Mouse (Mus musculus) cortical plate, adult 2 months (tissue): ENCODE results near the gene Rnf41.

Experiments used
- CTCF ChIP-seq: fragments of 200-500 bp; IDR thresholded peaks from 2 replicates; pipeline ENCODE4 v1.5.1; 2011; ENCODE audit warnings: mild to moderate bottlenecking, control low read depth, low read length; ENCODE audit not compliant: insufficient read depth; ENCODE audit errors: extremely low read depth
- POLR2A ChIP-seq: fragments of 200-500 bp; IDR thresholded peaks from 2 replicates; pipeline ENCODE4 v1.6.1; 2011; ENCODE audit warnings: mild to moderate bottlenecking, low read length, control low read depth; ENCODE audit not compliant: insufficient read depth; ENCODE audit errors: extremely low read depth

DNA sequence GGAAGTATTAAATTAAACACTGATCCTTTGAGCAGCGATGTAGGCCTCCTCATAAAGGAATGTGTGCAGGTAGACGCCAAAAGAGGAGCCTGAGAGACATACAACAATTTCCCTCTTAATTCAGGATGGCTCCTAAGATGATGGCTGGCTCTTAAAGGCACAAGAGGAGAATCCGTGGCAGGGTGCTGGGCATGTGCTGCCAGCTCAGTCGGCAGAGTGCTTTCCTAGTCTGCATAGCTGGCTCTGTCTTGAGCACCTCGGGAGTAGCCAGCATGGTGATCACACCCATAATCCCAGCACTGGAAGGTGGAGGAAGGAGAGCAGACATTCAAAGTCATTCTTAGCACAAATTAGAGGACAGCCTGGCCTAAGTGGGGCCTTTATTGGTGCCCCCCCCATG is 24.4 kb downstream of the Rnf41 start:
- TF ChIP-seq CTCF (no peak), POLR2A (no peak)
